Mouse (Mus musculus) skeletal muscle tissue, adult 2 months (tissue): ENCODE measurements at regions not wholly inside any gene's neighbourhood (a gene's known extent, or its start where the extent isn't known, plus 50 kb on each side); places are given as distances from the start of the nearest gene placed in this dataset.

ENCODE experiments used
- DNase-seq: peaks from one replicate; pipeline ENCODE4 v3.0.0-alpha.2; 2012; ENCODE audit warnings: low read depth, low spot score

DNA sequence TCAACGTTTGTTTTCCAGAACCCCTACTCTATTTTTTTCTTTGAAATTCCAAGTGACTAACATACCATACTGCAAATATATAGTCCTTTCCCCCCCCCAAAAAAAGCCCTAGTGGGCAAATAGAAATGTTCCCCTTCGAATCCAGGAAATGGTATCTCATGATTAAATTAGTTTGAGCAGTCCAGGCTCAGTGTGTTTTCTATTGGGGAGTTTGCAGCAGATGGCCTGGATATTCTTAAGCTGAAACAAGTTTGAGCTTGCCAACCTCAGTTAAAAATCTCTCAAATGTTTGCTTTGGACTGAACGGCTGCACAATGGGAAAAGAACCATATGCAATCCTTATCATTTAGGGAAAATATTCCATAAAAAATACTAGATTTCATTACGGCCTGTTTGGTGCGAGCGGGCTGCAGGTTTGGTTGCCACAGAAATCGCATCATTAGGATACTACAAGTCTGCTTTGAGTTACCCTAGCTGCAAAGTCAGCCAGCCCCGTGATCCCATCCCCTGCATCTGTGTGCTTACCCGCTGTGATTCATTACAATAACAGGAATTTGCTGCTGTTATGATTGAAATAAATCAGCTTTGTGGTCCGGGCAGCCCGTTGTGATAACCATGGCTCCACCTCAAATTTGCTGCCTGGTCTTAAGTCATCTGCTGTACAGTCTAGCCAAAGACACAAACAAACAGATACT lies 227.2 kb upstream of the Zfp637 start:
- DNase-seq, result no peak

DNA sequence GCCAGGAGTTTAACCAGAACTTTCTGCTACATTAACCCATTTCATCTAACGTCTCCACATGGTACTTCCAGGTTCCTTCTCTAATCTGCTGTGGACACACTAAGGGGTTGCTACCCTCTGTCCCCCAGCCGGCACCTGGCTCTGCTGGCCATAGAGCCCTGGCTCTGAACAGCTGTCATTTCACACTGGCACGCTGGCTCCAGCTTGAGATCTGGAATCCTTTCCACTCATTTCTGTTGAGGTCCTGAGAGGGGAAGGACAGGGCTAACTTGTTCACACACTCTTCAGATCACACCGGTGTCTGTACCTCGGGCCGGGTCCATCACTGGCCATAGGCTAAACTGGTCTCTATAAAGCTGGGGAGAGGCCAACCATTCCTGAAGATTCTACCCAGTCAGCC lies 226.6 kb upstream of the Zfp637 start:
- no peak for DNase-seq

- no peak for DNase-seq
These were observed 223.8 kb upstream of the Zfp637 start for GRCm38 (mm10) chr6:117617168-117617567.

DNA sequence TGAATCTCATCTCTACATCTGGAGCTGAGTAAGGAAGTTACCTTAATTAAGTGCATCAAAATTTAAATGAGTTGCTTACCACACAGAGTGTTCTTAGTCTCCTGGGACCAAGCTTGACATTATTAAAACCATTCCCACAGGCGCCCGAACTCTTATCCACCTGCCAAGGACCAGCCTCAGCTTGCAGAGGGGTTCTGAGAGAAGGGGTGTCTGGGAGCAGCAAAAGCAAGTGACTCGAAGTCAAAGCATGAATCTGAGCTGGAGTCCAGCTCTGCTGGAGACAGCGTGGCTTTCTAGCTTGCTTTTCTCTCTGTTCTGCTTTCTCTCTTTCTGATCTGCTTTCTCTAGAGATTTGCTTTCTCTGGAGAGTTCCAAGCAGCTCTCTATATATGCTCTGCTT lies 223.0 kb upstream of the Zfp637 start:
- DNase-seq, result no peak

- no peak for DNase-seq
These were observed 221.4 kb upstream of the Zfp637 start for GRCm38 (mm10) chr6:117619606-117620005.

DNA sequence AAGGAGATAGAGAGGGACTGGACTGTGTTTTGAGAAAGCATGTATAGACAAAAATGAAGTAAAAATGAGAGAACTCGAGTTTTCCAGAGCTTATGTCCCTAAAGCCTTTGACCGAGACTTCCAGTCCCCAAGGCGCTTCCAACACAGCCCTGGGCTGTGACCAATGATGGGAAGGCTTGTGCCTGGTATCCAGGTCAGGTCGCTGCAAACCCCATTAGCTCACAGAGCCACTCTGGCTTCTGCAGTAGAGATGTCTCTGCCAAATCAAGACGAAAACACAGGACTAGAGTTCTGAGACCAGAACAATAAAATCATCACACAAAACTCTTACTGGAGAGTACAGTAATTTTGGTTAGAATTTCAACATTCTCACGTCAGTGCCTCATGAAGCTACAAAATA lies 218.5 kb upstream of the Zfp637 start:
- no peak for DNase-seq

DNA sequence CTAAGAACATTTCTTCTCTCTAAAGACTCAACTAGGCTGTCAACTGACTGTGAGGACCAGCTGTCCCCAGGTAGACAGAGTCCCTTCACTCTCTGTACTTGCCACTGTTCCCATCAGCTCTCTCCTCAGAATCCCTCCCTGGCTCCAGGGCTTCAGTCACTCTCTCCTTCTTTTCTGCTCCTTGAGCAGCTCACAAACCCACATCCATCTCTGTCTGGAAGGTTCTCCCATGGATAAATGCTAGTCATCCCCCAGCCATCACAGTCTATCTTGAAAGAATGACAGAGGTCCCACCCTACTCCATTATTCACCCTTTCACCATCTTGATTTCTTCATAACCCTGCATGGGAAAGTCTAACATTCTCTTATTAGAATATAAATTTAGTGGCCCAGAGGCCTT lies 218.0 kb upstream of the Zfp637 start:
- no peak for DNase-seq

- DNase-seq, result peak; percentile 11
These were observed 215.3 kb upstream of the Zfp637 start for GRCm38 (mm10) chr6:117625716-117626115.

GRCm38 (mm10) chr6:117627461-117627860 lies 213.5 kb upstream of the Zfp637 start:
- no peak for DNase-seq

DNA sequence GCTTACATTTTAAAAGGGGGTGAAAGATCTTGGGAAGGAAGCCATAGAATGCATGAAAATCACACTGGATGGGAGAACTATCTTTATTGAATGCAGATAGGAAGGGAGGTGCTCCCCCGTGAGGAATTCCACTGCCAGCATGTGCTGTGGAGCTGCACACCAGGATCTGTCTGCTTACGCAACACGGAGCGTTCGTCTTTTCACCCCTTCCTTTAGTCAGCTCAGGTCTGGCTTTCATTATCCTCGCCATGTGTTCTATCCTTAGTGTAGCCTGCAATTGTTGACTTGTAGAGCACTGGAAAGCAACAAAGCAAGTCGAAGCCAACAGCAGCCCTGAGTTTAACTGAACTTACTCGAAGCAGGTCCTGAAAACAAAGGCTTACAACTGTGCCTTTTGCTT lies 194.4 kb upstream of the Zfp637 start:
- peak; percentile 44 for DNase-seq

GRCm38 (mm10) chr6:117650541-117650940 lies 190.4 kb upstream of the Zfp637 start:
- no peak for DNase-seq

GRCm38 (mm10) chr6:117651551-117651950 lies 189.4 kb upstream of the Zfp637 start:
- DNase-seq, result no peak

DNA sequence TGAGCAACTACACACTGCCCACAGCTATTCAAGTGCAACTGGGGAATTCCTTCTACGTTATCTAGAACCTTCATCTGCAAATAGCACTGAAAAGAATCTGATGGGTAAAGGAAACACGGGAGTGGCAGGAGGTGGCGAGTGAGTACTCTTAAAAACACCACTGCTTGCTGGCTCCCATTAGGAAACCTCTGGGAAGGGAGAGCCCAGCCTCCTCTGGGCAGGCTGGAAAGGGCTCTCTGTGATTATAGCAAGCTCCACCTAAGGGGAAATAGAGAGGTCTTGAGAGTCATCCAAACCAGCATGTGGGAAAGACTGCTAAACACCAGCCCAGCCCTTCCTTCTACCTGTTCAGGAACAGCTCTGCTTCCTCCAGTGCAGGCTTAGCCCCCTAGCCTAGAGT lies 189.0 kb upstream of the Zfp637 start:
- DNase-seq, result no peak

DNA sequence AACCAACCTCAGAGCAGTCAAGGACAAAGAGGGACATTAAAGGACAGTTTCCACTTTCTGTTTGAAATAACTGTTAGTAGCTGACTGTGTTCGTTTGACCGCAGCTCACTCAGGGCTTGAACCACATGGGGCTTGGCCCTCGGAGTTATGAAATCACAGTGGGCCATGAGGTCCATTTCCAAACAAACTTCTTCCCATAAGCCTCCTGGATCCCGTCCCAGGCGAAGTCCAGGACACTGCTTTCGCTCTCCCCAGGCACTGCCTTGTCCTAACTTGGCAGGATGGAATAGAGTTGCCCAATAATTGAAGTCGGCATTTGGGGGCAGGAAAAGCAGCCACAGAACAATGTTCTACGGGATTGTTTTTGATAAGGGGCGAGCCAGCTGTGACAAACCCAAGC lies 188.1 kb upstream of the Zfp637 start:
- peak; percentile 80 for DNase-seq

GRCm38 (mm10) chr6:117653886-117654425 lies 187.0 kb upstream of the Zfp637 start:
- DNase-seq, result no peak

DNA sequence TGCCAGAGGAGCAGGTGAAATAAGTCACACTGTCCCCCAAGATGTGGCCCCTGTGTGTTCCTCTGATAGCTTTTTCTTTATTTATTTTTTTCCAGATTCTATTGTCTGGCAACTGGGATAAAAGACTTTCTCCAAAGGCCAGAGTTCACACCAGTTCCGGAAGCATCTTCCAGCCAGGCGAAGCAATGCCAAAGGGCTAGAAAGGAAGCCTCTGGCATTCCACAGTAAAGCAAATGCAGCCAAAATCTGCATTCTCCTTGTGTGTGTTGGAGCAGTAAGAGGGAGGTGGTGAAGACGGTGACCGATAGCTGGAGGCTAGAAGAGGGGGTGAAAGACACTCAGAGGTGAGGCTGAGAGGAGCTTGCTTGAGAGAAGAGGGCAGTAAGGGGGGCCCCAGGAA lies 185.0 kb upstream of the Zfp637 start:
- no peak for DNase-seq

- DNase-seq, result no peak
These were observed 180.4 kb upstream of the Zfp637 start for GRCm38 (mm10) chr6:117660576-117660975.

DNA sequence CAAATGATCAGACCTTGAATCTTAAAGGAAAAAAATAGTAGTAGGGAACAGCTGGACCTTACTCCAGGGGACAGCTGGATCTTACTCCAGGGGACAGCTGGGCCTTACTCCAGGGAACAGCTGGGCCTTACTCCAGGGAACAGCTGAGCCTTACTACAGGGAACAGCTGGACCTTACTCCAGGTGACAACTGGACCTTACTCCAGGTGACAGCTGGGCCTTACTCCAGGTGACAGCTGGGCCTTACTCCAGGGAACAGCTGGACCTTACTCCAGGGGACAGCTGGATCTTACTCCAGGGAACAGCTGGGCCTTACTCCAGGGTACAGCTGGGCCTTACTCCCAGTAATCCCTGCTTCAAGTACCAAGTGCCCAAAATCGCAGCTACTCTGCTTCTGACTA lies 178.3 kb upstream of the Zfp637 start:
- DNase-seq, result no peak

GRCm38 (mm10) chr6:117670337-117670736 lies 170.6 kb upstream of the Zfp637 start:
- no peak for DNase-seq

GRCm38 (mm10) chr6:117670792-117671525 lies 170.0 kb upstream of the Zfp637 start:
- no peak for DNase-seq

DNA sequence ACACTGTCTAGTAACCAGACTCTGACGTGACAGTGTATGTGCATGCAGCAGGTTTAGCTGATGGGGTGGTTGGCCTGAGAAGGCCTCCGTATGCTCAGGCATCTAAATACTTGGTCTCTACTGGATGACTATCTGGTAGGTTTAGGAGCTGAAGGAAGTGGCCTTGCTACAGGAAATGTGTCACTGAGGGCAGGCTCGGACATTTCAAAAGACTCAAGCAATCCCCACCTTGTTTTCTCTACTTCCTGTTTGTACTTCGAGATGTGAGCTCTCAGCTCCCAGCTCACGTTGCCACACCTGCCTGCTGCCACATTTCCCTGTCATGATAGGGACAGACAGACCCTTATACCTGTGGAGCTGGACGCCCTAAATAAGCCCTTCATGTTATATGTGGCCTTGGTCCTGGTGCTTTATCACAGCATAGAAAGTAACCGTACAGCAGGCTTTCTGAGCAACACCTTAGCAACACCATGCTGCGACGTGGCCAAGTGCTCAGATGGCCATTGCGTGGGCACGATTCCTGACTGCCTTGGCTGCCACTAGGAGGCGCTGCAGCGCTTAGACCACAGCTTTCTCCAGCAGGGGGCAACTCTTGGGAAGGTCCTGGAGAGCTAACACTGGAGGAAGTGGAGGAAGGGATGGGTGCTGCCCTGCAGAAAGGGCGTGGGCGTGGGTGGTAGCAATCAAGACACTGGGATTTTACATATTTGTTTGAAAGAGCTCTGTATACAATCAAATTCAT lies 165.8 kb upstream of the Zfp637 start:
- DNase-seq, result no peak

- no peak for DNase-seq
These were observed 164.7 kb upstream of the Zfp637 start for GRCm38 (mm10) chr6:117676064-117676821.
